Mouse (Mus musculus) MEL (cell line): ENCODE measurements at regions not wholly inside any gene's neighbourhood (a gene's known extent, or its start where the extent isn't known, plus 50 kb on each side); places are given as distances from the start of the nearest gene placed in this dataset.

Experiments
- CTCF ChIP-seq, 3 experiments: IDR thresholded peaks in 2 of 3; conservative IDR thresholded peaks in 1 of 3; 2 replicates each; pipeline ENCODE4 v1.5.1; 2011 to 2012; ENCODE audit warnings: low read length in 3 of 3, low read depth in 2 of 3, mild to moderate bottlenecking in 2 of 3, improper control_type of control experiment in 1 of 3, inconsistent platforms in 1 of 3, mixed read lengths in 1 of 3, moderate library complexity in 1 of 3; ENCODE audit not compliant: control insufficient read depth in 1 of 3, insufficient read depth in 1 of 3, poor library complexity in 1 of 3, severe bottlenecking in 1 of 3
- TAL1 ChIP-seq: IDR thresholded peaks from 2 replicates; pipeline ENCODE4 v1.6.1; 2012; ENCODE audit warnings: mild to moderate bottlenecking, inconsistent platforms, low read length, moderate library complexity, mixed read lengths
- TBP ChIP-seq: IDR thresholded peaks from 2 replicates; pipeline ENCODE4 v1.8.0; 2011; ENCODE audit warnings: low read depth, low read length, improper control_type of control experiment
- USF1 ChIP-seq: IDR thresholded peaks from 2 replicates; pipeline ENCODE4 v1.6.1; 2014; ENCODE audit warnings: low read depth, mild to moderate bottlenecking, inconsistent platforms, low read length, improper control_type of control experiment, moderate library complexity

DNA sequence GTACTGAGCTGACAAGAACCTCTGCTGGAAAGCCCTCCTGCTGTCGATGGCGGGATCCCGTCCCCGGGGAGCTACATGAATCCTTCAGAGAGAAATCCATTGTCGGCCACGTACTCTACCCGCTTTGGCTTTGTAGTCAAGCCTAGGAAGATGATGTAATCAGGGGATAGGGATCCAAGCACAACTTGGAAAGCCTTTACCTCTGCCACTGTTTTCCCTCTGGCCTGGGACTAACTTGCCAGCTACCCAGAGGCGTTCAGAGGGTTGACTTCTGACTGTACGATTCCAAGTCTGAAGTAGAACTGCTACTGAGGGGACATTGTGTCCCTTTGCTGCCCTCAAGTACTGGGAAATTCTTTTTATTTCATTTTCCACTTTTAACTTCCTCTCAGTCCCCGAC lies 110.2 kb upstream of the Nampt start:
- TF ChIP-seq USF1 (no peak), CTCF (IDR thresholded peaks at IDR 0.05 in 2 of 3, conservative IDR thresholded peaks at IDR 0.05 in 1 of 3; ENCODE audit: control insufficient read depth in 1 of 3, insufficient read depth in 1 of 3, low read depth in 2 of 3, low read length in 3 of 3, poor library complexity in 1 of 3, severe bottlenecking in 1 of 3) (no peak), TAL1 (no peak), TBP (no peak)
